Mouse (Mus musculus) MEL-GATA-1-ER (cell line): Measurements from ENCODE around the gene St6galnac4.
A peak's percentile ranks its signal among the peaks of the same experiment; 100 is the strongest.

Experiments used
- DNase-seq: peaks from one replicate; pipeline ENCODE4 v3.0.0-alpha.2; 2012; ENCODE audit warnings: low read depth; ENCODE audit errors: extremely low read depth

The St6galnac4 gene

GRCm38 (mm10) chr2:32570698-32571494 lies 16.0 kb upstream of the St6galnac4 start, which contains the start of gene Dpm2:
TSS of gene Dpm2 (plus strand) at chr2:32570858.
- DNase-seq, result peak; percentile 90

DNA sequence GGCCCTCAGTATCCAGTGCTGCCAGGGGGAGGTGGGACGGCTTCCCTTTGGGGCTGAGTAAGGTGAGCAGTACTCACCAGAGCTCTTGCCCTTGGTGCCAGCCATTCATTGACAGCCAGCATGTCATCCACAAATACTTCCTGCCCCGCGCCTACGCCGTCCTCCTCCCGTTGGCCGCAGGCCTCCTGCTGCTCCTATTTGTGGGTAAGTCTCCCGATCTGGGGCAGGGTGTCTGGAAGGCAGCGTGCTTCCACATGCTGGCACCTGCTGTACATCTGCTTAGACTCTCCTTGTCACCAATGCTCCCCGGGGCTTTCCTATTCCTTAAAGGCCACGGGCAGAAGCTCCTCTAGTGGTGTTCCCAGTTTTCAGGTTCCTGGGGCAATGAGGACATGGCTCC lies 14.7 kb upstream of the St6galnac4 start:
- DNase-seq, result no peak

GRCm38 (mm10) chr2:32574497-32574896 lies 12.4 kb upstream of the St6galnac4 start, which contains the start of gene Pip5kl1:
TSS of gene Pip5kl1 (plus strand) at chr2:32574797.
- DNase-seq, result no peak

DNA sequence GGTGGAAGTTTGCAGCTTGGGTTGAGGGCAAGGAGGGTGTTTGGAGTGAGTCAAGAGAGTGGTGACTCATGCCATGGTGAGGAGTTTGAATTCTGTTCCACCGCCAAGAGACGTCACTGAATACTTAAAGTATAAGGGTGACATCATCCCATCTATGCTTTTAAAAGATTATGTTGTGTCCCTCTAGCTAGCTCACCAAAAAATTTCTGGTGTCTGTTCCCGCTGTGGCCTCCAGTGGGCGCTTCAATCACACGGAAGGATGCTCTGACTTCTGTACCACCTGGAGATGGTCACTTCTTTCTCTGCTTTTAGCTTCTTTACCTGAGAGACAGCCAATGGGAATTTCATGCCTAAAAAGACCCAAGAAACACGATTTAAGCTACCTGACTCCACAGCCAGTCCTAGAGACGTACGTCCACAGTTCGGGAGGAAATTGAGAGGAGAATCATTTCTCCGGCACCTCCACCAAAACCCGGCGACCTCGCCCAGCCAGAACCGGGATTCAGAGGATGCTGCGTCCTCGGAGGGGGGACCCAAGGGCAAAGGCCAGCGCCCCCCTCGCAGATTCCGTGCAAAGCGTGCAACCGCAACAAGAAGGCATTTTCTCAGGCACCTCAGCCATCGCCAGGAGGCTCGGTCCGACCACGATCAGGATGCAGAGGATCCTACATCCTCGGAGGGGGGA lies 11.9 kb upstream of the St6galnac4 start:
- no peak for DNase-seq

DNA sequence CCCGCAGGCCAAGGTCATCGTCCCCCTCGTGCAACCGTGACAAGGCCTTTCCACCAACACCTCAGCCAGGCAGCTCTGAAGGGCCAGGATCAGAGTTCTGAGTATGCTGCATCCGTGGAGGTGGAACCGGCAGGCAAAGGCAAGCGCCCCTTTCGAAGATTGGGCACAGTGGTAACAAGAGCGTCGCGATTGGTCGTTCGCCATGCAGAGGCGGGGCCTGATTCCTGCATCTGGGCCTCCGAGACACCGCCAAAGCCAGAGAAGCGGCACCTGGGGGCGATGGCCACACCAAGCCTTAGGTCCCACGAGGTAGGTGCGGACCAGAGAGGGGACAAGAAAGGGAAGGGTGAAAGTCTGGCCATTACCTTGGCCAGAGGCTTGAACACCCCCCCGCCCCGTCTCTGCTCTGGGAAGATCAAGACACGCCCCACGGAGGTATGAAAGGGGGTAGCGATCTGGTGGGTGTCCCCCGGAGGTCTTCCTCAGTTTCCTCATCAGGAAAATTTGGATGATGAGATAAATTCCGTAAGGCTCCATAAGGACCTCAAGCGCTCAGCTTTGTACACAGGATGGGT lies 11.2 kb upstream of the St6galnac4 start, which contains the start of gene 9430097D07Rik:
Gene 9430097D07Rik, minus strand, starts transcription at position 99 of the 575 bp plus-strand sequence.
- DNase-seq, result no peak

- DNase-seq, result no peak
Observed at GRCm38 (mm10) chr2:32576532-32576931, 10.4 kb upstream of the St6galnac4 start.

- no peak for DNase-seq
Observed at GRCm38 (mm10) chr2:32578146-32579046, 8.5 kb upstream of the St6galnac4 start.

GRCm38 (mm10) chr2:32581450-32582095 lies 5.3 kb upstream of the St6galnac4 start:
- DNase-seq, result peak; percentile 90

GRCm38 (mm10) chr2:32582830-32583799 lies 3.8 kb upstream of the St6galnac4 start:
- DNase-seq, result peak; percentile 84

GRCm38 (mm10) chr2:32585149-32585714 lies 1.7 kb upstream of the St6galnac4 start:
- no peak for DNase-seq

GRCm38 (mm10) chr2:32587731-32588321 lies 931 bp downstream of the St6galnac4 start:
- peak; percentile 64 for DNase-seq

- DNase-seq, result no peak
Observed at GRCm38 (mm10) chr2:32589213-32589795, 2.4 kb downstream of the St6galnac4 start.

- DNase-seq, result no peak
Observed at GRCm38 (mm10) chr2:32590224-32590623, 3.3 kb downstream of the St6galnac4 start.

GRCm38 (mm10) chr2:32591249-32591648 lies 4.4 kb downstream of the St6galnac4 start:
- DNase-seq, result no peak

GRCm38 (mm10) chr2:32596725-32597124 lies 9.8 kb downstream of the St6galnac4 start:
- no peak for DNase-seq

DNA sequence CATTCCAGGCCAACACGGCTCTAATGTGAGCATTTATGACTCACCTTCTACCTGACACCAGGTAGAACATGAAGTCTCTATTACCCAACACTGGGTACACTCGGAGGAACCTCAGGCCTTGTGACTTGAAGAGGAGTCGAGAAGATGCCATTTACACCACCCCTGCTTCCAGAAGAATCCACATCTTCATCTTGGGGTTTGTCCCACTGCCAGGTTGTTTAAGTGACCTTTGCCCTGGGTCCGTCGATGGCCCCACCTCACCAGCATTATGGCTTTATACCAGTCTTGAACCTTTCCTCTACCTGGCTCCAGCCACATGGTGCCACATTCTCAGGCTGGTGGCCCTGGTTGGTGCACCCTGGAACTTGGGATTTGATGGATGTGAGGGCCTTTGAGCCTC lies 10.4 kb downstream of the St6galnac4 start:
- DNase-seq, result no peak

DNA sequence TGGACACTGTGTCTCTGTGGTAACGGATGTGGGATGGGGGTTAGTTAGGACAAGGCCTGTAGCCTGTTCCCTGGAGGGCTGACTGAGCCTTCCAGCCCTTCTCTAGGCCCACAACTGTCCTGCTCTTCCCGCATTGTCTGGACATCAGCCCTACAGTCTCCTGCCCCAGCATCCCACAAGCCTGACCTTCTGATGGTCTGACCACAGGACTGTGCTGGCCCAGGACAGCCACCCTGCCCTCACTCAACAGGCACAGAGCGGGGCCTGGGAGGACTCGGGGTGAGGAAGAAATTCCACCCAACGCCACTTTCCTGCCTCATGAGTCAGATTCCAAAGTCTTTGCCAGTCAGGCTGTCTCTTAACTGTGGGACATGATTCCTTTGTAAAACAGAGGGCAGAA lies 10.8 kb downstream of the St6galnac4 start:
- DNase-seq, result no peak

- no peak for DNase-seq
Observed at GRCm38 (mm10) chr2:32598506-32598905, 11.6 kb downstream of the St6galnac4 start.
